In genomic region chr1:182091261-182091660, GRCm38 (mm10) we compare ENCODE assay signal across 17 mouse cellular contexts. TPM values are rescaled to one million over a fixed set of nuclear protein-coding genes. Genes with fewer than 3 reads are reported as not detected.
DNase-seq lines count a peak whose midpoint lies in the region; ATAC-seq and TF ChIP-seq lines count a peak whose summit lies in the region.
"Had no signal": no experiment of that assay in that cellular context is flagged by ENCODE, and none has a peak within 500 bp of the region (broad histone marks: within the 10 kb centered on the region; RNA-seq: fewer than 3 reads in every experiment).

No protein-coding gene starts in this region.

- H3K4me2 ChIP-seq in kidney, embryonic 15.5 days, result no peak overlapping the region
- H3K4me2 ChIP-seq: midbrain, embryonic 15.5 days had no signal

- H3K27me3 ChIP-seq in heart, embryonic 10.5 days (ENCODE audit: insufficient read depth, poor library complexity, severe bottlenecking), result no peaks in the 10 kb centered on the region
- no peaks in the 10 kb centered on the region for H3K27me3 ChIP-seq in kidney, embryonic 15.5 days
- H3K27me3 ChIP-seq: midbrain, embryonic 15.5 days had no signal

- peak overlapping the region; percentile 88; the same call in 1 of the 2 replicates for H3K27ac ChIP-seq in heart, embryonic 10.5 days
- H3K27ac ChIP-seq in kidney, embryonic 15.5 days, result peak overlapping the region; percentile 79
- H3K27ac ChIP-seq in embryonic fibroblast, embryonic 13.5 days (ENCODE audit: insufficient read depth, low read length), result peak overlapping the region; percentile 38; the same call in 1 of the 2 replicates

- ATAC-seq in kidney, embryonic 15.5 days (replicated peaks; ENCODE audit: low FRiP score), result no peak
- no peak for ATAC-seq in megakaryocyte-erythroid progenitor cell, adult 5-6 weeks (replicated peaks; ENCODE audit: low FRiP score, low TSS enrichment, poor library complexity, severe bottlenecking)
- ATAC-seq: forebrain, postnatal 0 days had no signal

- DNase-seq in heart, embryonic 10.5 days (ENCODE audit: low spot score), result no peak
- DNase-seq in heart, adult 11 months, result no peak
- no peak for DNase-seq in kidney, adult 9 months
- DNase-seq in 3T3-L1 (ENCODE audit: low read depth, low spot score), result peak; percentile 71
- DNase-seq in thymus, postnatal 4 days, result no peak
- DNase-seq: adrenal gland, adult 8-10 months; cerebellum, postnatal 10 days; embryo, embryonic 11 days; forebrain, postnatal 0 days; gastrocnemius, adult 2 months; heart, adult 2 months; heart, postnatal 10 days; right cerebral cortex, postnatal 14 days had no signal

- no peak overlapping the region for H3K4me3 ChIP-seq in heart, embryonic 10.5 days
- H3K4me3 ChIP-seq in kidney, embryonic 15.5 days (replicated peaks), result no peak overlapping the region
- H3K4me3 ChIP-seq in embryonic fibroblast, embryonic 13.5 days (ENCODE audit: insufficient read depth, low read length), result no peak overlapping the region
- H3K4me3 ChIP-seq: gastrocnemius, adult 2 months; heart, adult 2 months; midbrain, embryonic 15.5 days had no signal

- 39% methylated on average over 7 of the region's 7 CpGs for WGBS in heart, embryonic 10.5 days
- WGBS in kidney, embryonic 15.5 days, result 24% methylated on average over 7 of the region's 7 CpGs

- H3K4me1 ChIP-seq in heart, embryonic 10.5 days, result peaks cover 79% of the 10 kb centered on the region
- peaks cover 70% of the 10 kb centered on the region for H3K4me1 ChIP-seq in kidney, embryonic 15.5 days
- peaks cover 23% of the 10 kb centered on the region; the same call in 1 of the 2 replicates for H3K4me1 ChIP-seq in embryonic fibroblast, embryonic 13.5 days (ENCODE audit: control insufficient read depth, insufficient read depth, low read length)

- no peaks in the 10 kb centered on the region for H3K9me3 ChIP-seq in heart, embryonic 10.5 days
- H3K9me3 ChIP-seq in kidney, embryonic 15.5 days (replicated peaks), result no peaks in the 10 kb centered on the region
- H3K9me3 ChIP-seq: midbrain, embryonic 15.5 days had no signal

- TF ChIP-seq CTCF in embryonic fibroblast, embryonic 13.5 days (IDR thresholded peaks at IDR 0.05; ENCODE audit: borderline replicate concordance, insufficient read depth, low read length), result no peak

- H3K36me3 ChIP-seq in heart, embryonic 10.5 days, result no peaks in the 10 kb centered on the region
- no peaks in the 10 kb centered on the region for H3K36me3 ChIP-seq in kidney, embryonic 15.5 days
- H3K36me3 ChIP-seq: midbrain, embryonic 15.5 days had no signal

- TF ChIP-seq POLR2A in embryonic fibroblast, embryonic 13.5 days (IDR thresholded peaks at IDR 0.05; ENCODE audit: low read depth, low read length), result no peak

- H3K9ac ChIP-seq in kidney, embryonic 15.5 days, result no peak overlapping the region
- H3K9ac ChIP-seq: forebrain, postnatal 0 days; midbrain, embryonic 15.5 days had no signal

RNA-seq across cellular contexts. Expression of gene Srp9, which starts 33.3 kb away (rescaled TPM):
- polyA plus RNA-seq in heart, embryonic 10.5 days (2016; fragmentation: Nextera tagmentation; extraction: Ambion mirVana), result 121 and 128 TPM in 2 replicates
- polyA plus RNA-seq in kidney, embryonic 15.5 days (2015; fragmentation: Nextera tagmentation; extraction: Ambion mirVana), result 151 and 159 TPM in 2 replicates
- 86.9 and 91.6 TPM in 2 replicates for polyA plus RNA-seq in embryonic fibroblast, embryonic 13.5 days (2011; ENCODE audit: insufficient read length, low read depth, missing spikeins)
- total RNA-seq in megakaryocyte-erythroid progenitor cell, adult 5-6 weeks (2014; fragmentation: Nextera tagmentation), result 115 and 118 TPM in 2 replicates
- total RNA-seq in megakaryocyte-erythroid progenitor cell, adult 5-6 weeks (2017), result 67.8 and 111 TPM in 2 replicates

Comparison
In these comparisons a context has a peak if more than half of its experiments do, and no peak if none do; other contexts are left out.
1. H3K27ac ChIP-seq: peak in every context shown above with its lines; median percentile 88 in heart, embryonic 10.5 days; 79 in kidney, embryonic 15.5 days; 38 in embryonic fibroblast, embryonic 13.5 days.